Mouse (Mus musculus) ES-Bruce4 (cell line): ENCODE measurements at regions not wholly inside any gene's neighbourhood (a gene's known extent, or its start where the extent isn't known, plus 50 kb on each side); places are given as distances from the start of the nearest gene placed in this dataset.

ENCODE experiments used
- H3K27ac ChIP-seq: 2 replicates; pipeline ENCODE4 v1.5.1; 2012; ENCODE audit warnings: low read length, inconsistent platforms; ENCODE audit not compliant: insufficient read depth
- H3K27me3 ChIP-seq: 2 replicates; pipeline ENCODE4 v1.6.1; 2012; ENCODE audit warnings: mild to moderate bottlenecking, low read length, inconsistent platforms; ENCODE audit not compliant: control insufficient read depth, poor library complexity, insufficient read depth, severe bottlenecking
- H3K36me3 ChIP-seq: 2 replicates; pipeline ENCODE4 v1.6.1; 2012; ENCODE audit warnings: inconsistent platforms, mild to moderate bottlenecking, low read length, moderate library complexity; ENCODE audit not compliant: control insufficient read depth, poor library complexity, insufficient read depth, severe bottlenecking
- H3K4me1 ChIP-seq: one replicate; pipeline ENCODE4 v1.8.1; 2011; ENCODE audit warnings: low read length; ENCODE audit not compliant: control insufficient read depth, insufficient read depth
- H3K4me3 ChIP-seq: 2 replicates; pipeline ENCODE4 v1.5.1; 2011; ENCODE audit warnings: low read depth, mild to moderate bottlenecking, low read length
- H3K9ac ChIP-seq: 2 replicates; pipeline ENCODE4 v1.6.1; 2012; ENCODE audit warnings: low read depth, mild to moderate bottlenecking, inconsistent platforms; ENCODE audit not compliant: poor library complexity, severe bottlenecking
- H3K9me3 ChIP-seq: replicated peaks from 2 replicates; pipeline ENCODE4 v1.6.1; 2012; ENCODE audit warnings: mild to moderate bottlenecking, low read length, inconsistent platforms; ENCODE audit not compliant: control insufficient read depth, poor library complexity, insufficient read depth, severe bottlenecking
- CTCF ChIP-seq: IDR thresholded peaks from one replicate; pipeline ENCODE4 v1.8.1; 2011; ENCODE audit warnings: low read depth, low read length
- EP300 ChIP-seq: IDR thresholded peaks from 2 replicates; pipeline ENCODE4 v1.6.1; 2011; ENCODE audit warnings: low read depth, low read length; ENCODE audit not compliant: insufficient read depth
- POLR2A ChIP-seq: IDR thresholded peaks from one replicate; pipeline ENCODE4 v1.8.1; 2011; ENCODE audit warnings: low read length; ENCODE audit not compliant: insufficient read depth

DNA sequence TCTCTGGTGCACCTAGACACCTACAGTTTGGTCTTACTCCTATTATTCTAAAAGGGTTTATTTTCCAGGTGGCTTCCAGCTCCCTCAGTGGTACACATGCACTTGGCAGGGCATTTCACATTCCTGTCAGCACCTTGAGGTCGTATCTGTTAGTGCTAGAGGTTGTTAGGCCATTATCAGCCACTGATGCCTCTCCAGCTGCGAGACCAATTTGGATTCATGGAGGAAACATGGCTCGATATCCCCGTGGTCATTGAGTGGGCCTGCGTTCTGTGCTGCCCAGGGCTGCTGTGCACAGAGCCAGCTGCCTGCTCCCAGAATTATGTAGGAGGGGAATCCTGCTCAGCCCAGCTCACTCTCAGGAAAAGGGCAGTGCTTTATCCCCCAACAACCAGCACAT lies 60.1 kb upstream of the Irx1 start:
- TF ChIP-seq POLR2A (no peak), CTCF (no peak), EP300 (no peak)
- Histone ChIP-seq H3K36me3 (no peaks in the 10 kb centered on the region), H3K4me3 (no peak overlapping the region), H3K27me3 (no peaks in the 10 kb centered on the region), H3K9ac (no peak overlapping the region), H3K9me3 (peaks cover 9% of the 10 kb centered on the region), H3K4me1 (no peaks in the 10 kb centered on the region), H3K27ac (no peak overlapping the region)

DNA sequence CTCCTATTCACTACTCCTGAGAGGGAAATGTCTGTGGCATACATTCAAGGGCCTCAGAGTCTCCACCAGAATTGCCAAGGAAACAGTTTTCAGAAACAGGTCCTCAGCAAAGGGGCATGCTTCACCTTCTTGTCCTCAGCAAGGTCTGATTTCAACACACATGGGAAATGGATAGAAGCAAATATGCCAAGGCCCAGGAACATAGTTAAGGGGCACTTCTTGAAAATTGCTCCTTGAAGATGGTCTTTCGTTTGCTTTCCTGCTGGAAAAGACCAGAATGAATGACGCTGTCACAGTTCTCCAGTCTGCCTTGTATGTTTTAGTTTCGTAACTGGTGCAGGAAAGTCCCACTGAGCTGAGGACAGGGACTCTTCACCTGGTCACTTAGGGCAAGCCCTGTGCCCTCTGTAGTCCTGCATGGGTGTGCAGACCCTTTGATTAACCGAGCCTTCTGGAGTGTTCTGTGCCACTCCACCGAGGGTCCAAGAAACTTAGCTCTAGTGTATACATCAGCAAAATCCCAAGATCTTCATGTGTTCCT lies 80.5 kb upstream of the Irx1 start:
- H3K27me3 ChIP-seq: no peaks in the 10 kb centered on the region; the same call in 1 of the 2 replicates
- H3K9me3 ChIP-seq: no peaks in the 10 kb centered on the region; the same call in 1 of the 2 replicates
- no peak overlapping the region for H3K9ac ChIP-seq
- no peak overlapping the region for H3K4me3 ChIP-seq
- H3K27ac ChIP-seq: no peak overlapping the region
- no peaks in the 10 kb centered on the region for H3K4me1 ChIP-seq
- TF ChIP-seq POLR2A (no peak), EP300 (no peak), CTCF (no peak)
- H3K36me3 ChIP-seq: no peaks in the 10 kb centered on the region

DNA sequence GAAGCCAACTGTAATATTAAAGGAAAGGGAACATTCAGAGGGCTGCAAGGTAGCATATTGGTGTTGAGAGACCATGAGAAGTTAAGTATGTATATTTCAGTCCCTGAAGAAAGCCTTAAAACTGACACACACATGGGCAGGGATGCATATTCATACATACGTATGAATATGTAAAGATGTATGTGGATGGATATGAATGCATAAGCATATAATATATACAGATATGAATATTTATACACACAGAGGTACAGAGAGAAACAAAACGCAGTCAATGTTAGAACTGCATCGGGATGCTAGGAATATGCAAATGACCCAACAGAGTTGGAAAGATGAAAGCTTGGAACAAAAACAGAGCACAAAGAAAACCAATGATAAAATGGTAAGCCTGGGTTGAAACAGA lies 92.9 kb upstream of the Irx1 start:
- no peaks in the 10 kb centered on the region for H3K27me3 ChIP-seq
- no peak overlapping the region for H3K9ac ChIP-seq
- H3K4me1 ChIP-seq: no peaks in the 10 kb centered on the region
- TF ChIP-seq EP300 (no peak), POLR2A (no peak), CTCF (no peak)
- no peak overlapping the region for H3K27ac ChIP-seq
- no peak overlapping the region for H3K4me3 ChIP-seq
- no peaks in the 10 kb centered on the region for H3K9me3 ChIP-seq
- no peaks in the 10 kb centered on the region for H3K36me3 ChIP-seq

DNA sequence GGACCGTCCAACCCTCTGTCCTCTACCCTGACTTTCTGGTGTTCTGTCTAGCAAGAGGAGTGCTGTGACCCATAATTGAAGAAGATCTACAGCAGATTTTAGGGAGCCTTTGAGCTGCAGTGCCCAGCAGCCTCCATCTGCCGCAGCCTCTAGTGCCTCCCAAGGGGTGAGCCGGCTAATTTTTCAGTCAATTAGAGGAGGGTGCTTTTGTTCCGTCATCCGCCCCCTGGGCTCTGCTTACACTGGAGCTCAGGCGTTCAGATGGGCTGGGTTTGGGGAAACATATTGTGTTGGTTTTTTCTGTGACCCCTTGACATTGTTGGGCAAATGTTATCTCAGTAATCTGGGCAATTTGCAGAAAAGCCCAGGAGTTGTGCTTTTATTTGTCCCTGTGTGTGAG lies 98.1 kb upstream of the Irx1 start:
- TF ChIP-seq CTCF (no peak), EP300 (no peak), POLR2A (no peak)
- Histone ChIP-seq H3K36me3 (no peaks in the 10 kb centered on the region), H3K4me1 (no peaks in the 10 kb centered on the region), H3K27ac (no peak overlapping the region), H3K4me3 (no peak overlapping the region), H3K27me3 (no peaks in the 10 kb centered on the region), H3K9ac (no peak overlapping the region), H3K9me3 (no peaks in the 10 kb centered on the region)

- no peaks in the 10 kb centered on the region for H3K4me1 ChIP-seq
- no peak overlapping the region for H3K9ac ChIP-seq
- no peak overlapping the region for H3K4me3 ChIP-seq
- H3K27ac ChIP-seq: no peak overlapping the region
- H3K36me3 ChIP-seq: no peaks in the 10 kb centered on the region
- no peaks in the 10 kb centered on the region for H3K9me3 ChIP-seq
- TF ChIP-seq POLR2A: no peak
- no peak for TF ChIP-seq CTCF
- TF ChIP-seq EP300: no peak
- no peaks in the 10 kb centered on the region for H3K27me3 ChIP-seq
Measured at GRCm38 (mm10) chr13:72063278-72063761, 99.8 kb upstream of the Irx1 start.

GRCm38 (mm10) chr13:72096585-72096984 lies 133.1 kb upstream of the Irx1 start:
- TF ChIP-seq EP300: no peak
- no peak for TF ChIP-seq POLR2A
- TF ChIP-seq CTCF: no peak
- H3K9me3 ChIP-seq: peaks cover 8% of the 10 kb centered on the region
- no peaks in the 10 kb centered on the region for H3K4me1 ChIP-seq
- H3K36me3 ChIP-seq: no peaks in the 10 kb centered on the region
- H3K4me3 ChIP-seq: no peak overlapping the region
- H3K9ac ChIP-seq: no peak overlapping the region
- no peak overlapping the region for H3K27ac ChIP-seq
- no peaks in the 10 kb centered on the region for H3K27me3 ChIP-seq
